Mouse (Mus musculus) embryonic fibroblast, embryonic 13.5 days (primary cell): Measurements from ENCODE around the gene E2f4. TPM values are rescaled to one million over a fixed set of nuclear protein-coding genes. Genes with fewer than 3 reads are reported as not detected.
A peak's percentile ranks its signal among the peaks of the same experiment; 100 is the strongest.

Experiments used
- H3K27ac ChIP-seq: 2 replicates; pipeline ENCODE4 v1.5.1; 2012; ENCODE audit warnings: low read length, control low read depth, inconsistent platforms; ENCODE audit not compliant: insufficient read depth
- H3K4me1 ChIP-seq: 2 replicates; pipeline ENCODE4 v1.6.1; 2011; ENCODE audit warnings: low read length; ENCODE audit not compliant: control insufficient read depth, insufficient read depth
- H3K4me3 ChIP-seq: 2 replicates; pipeline ENCODE4 v1.5.1; 2011; ENCODE audit warnings: mild to moderate bottlenecking, control low read depth, low read length; ENCODE audit not compliant: insufficient read depth
- CTCF ChIP-seq: IDR thresholded peaks from 2 replicates; pipeline ENCODE4 v1.5.1; 2011; ENCODE audit warnings: mild to moderate bottlenecking, control low read depth, low read length, moderate library complexity, borderline replicate concordance; ENCODE audit not compliant: insufficient read depth
- POLR2A ChIP-seq: IDR thresholded peaks from 2 replicates; pipeline ENCODE4 v1.6.1; 2011; ENCODE audit warnings: low read depth, mild to moderate bottlenecking, control low read depth, low read length, moderate library complexity
- polyA plus RNA-seq: library from polyadenylated mRNA; stranded (reverse); fragments of >200 nt; gene quantifications from 2 replicates; pipeline ENCODE4 v1.2.4, GENCODE M21; 2011; ENCODE audit warnings: low read depth; ENCODE audit not compliant: missing spikeins, insufficient read length

Gene E2f4
- polyA plus RNA-seq: 42.6 and 43.9 TPM in 2 replicates

DNA sequence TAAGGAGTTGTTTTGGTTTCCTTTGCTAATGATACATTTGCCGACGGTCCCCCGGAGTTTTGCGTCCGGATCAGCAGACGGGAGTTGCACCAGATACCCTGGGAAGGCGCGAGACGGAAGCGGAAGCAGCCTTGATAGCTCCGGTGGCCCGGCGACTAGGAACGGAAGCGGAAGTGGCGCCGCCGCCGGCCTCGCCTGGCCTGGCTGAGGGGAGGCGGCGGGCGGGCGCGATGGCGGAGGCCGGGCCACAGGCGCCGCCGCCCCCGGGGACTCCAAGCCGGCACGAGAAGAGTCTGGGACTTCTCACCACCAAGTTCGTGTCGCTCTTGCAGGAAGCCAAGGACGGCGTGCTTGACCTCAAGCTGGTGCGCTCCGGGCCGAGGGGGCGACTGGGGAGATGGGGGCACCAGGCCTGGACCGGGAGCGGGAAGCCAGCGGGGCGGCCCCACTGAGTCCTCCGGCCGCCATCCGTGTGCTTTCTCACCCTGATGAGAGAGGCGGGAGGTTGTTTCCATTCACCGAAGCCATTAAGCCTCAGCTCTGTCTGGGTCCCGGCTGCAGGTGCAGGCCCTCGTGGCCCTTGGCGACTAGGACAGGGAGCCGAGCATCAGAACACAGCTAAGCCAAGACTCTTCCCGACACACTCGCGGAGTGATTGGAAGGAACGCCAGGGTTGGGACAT, at the start of gene E2f4:
TSS of gene E2f4 (plus strand) at position 153 of the 682 bp plus-strand sequence.
- H3K4me1 ChIP-seq: no peaks in the 10 kb centered on the region
- H3K27ac ChIP-seq: peak within 1 kb of the TSS; percentile 69
- peak within 1 kb of the TSS; percentile 77 for H3K4me3 ChIP-seq
- TF ChIP-seq CTCF: no peak
- peak; percentile 58 for TF ChIP-seq POLR2A

- no peaks in the 10 kb centered on the region for H3K4me1 ChIP-seq
- no peak overlapping the region for H3K4me3 ChIP-seq
- TF ChIP-seq CTCF (no peak), POLR2A (0 out of 2 replicates have a peak, but pooled peaks have one; percentile 9)
Measured at GRCm38 (mm10) chr8:105251954-105252353, 45.5 kb upstream of the E2f4 start.

GRCm38 (mm10) chr8:105252680-105253537, 44.6 kb upstream of the E2f4 start:
- Histone ChIP-seq H3K27ac (no peak overlapping the region), H3K4me3 (no peak overlapping the region), H3K4me1 (no peaks in the 10 kb centered on the region)
- TF ChIP-seq POLR2A: peak; percentile 24
- no peak for TF ChIP-seq CTCF

More at GRCm38 (mm10) chr8:105251954-105252353, 45.5 kb upstream of the E2f4 start:
- no peak overlapping the region for H3K27ac ChIP-seq

- peak overlapping the region; percentile 19; the same call in 1 of the 2 replicates for H3K4me3 ChIP-seq
- TF ChIP-seq CTCF (no peak), POLR2A (no peak)
Measured at GRCm38 (mm10) chr8:105253766-105254151, 43.7 kb upstream of the E2f4 start.

DNA sequence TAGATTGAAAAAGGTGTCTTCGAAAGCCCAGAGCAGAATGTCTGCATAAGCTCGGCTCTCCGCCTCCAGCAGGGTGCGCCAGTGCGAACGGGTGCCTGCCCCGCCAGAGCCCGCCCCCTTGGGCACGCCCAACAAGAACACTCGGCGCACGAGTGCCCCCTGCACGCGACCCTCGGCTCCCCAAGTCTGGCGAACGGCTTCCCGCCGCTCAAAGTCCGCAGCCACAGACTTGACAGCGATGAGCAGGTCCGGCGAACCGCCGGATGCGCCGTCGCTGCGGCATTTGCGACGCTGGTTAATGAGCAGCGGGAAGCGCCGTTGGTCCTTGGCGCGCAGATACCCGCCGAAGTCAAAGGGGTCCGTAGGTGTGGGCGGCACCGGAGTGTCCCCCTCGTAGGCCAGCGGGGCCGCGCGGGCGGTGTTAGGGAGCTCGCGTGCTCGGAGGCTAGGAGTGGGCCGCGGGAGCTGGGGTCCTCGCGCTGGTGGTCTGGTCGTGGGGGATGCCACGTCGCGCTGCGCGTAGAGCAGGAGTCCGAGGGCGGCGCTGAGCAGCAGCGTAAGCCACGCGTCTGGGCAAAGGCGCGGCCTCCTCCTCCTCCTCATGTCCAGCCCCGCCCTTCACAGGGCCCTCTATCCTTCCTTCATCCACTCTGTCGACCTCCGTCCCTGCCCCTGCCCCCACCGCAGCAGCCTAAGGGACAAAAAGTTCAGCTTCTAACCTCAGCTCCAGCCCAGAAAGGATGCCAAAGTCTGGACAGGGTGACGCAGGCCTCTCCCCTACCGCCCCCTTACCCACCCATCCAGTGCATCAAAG, 43.1 kb upstream of the E2f4 start:
- TF ChIP-seq POLR2A (peak; percentile 45; the same call in 1 of the 2 replicates), CTCF (peak; percentile 86)

More at GRCm38 (mm10) chr8:105253766-105254151, 43.7 kb upstream of the E2f4 start:
- Histone ChIP-seq H3K27ac (0 out of 2 replicates have a peak overlapping the region, but pooled peaks have one; percentile 1), H3K4me1 (no peaks in the 10 kb centered on the region)

GRCm38 (mm10) chr8:105254966-105255350, 42.5 kb upstream of the E2f4 start, which contains the start of gene B3gnt9:
Gene B3gnt9, minus strand, starts transcription at chr8:105255153.
- Histone ChIP-seq H3K4me1 (no peaks in the 10 kb centered on the region), H3K4me3 (peak within 1 kb of the TSS; percentile 63), H3K27ac (peak within 1 kb of the TSS; percentile 91)
- TF ChIP-seq POLR2A (peak; percentile 79), CTCF (no peak)

More for the DNA sequence above, 43.1 kb upstream of the E2f4 start:
- Histone ChIP-seq H3K27ac (peak overlapping the region; percentile 91), H3K4me1 (no peaks in the 10 kb centered on the region), H3K4me3 (peak overlapping the region; percentile 63)

- H3K4me3 ChIP-seq: no peak overlapping the region
- no peak overlapping the region for H3K27ac ChIP-seq
- H3K4me1 ChIP-seq: no peaks in the 10 kb centered on the region
Measured at GRCm38 (mm10) chr8:105257318-105258114, 39.9 kb upstream of the E2f4 start.

GRCm38 (mm10) chr8:105258911-105259720, 38.3 kb upstream of the E2f4 start:
- TF ChIP-seq CTCF (no peak), POLR2A (no peak)
- Histone ChIP-seq H3K4me1 (no peaks in the 10 kb centered on the region), H3K27ac (no peak overlapping the region), H3K4me3 (no peak overlapping the region)

More at GRCm38 (mm10) chr8:105257318-105258114, 39.9 kb upstream of the E2f4 start:
- no peak for TF ChIP-seq POLR2A
- TF ChIP-seq CTCF: no peak
